Mouse (Mus musculus): ENCODE measurements at regions not wholly inside any gene's neighbourhood (a gene's known extent, or its start where the extent isn't known, plus 50 kb on each side); places are given as distances from the start of the nearest gene placed in this dataset.

DNA sequence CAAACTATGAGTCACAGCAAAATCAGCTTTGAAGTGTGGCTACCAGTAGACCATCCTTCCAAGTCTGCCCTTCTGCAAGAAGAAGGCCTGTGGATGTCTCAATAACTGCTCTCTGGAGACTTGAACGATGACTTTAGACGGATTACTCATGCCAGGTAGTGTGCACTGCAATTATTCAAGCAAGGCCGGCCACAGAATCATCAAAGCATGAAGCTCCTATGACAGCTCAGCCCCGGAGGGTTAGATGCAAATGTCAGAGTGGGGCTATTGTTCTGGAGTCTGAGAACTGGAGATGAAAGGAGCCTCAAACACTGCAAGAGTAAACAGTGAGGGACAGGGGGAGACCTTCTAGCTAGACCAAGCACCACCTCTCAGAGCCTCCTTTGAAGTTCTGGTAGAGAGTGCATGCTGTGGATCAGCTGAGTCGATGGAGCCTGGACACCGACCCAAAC, 173.8 kb upstream of the Dmrta1 start:
- DNase-seq (ENCODE audit: low spot score in 2 of 2): no peak

- DNase-seq (ENCODE audit: low spot score in 2 of 2): no peak
Observed at GRCm38 (mm10) chr4:89500232-89500631, 179.0 kb upstream of the Dmrta1 start.

- no peak for DNase-seq (ENCODE audit: low spot score in 2 of 2)
Observed at GRCm38 (mm10) chr4:89490947-89491346, 180.1 kb upstream of the Cdkn2b start.

DNA sequence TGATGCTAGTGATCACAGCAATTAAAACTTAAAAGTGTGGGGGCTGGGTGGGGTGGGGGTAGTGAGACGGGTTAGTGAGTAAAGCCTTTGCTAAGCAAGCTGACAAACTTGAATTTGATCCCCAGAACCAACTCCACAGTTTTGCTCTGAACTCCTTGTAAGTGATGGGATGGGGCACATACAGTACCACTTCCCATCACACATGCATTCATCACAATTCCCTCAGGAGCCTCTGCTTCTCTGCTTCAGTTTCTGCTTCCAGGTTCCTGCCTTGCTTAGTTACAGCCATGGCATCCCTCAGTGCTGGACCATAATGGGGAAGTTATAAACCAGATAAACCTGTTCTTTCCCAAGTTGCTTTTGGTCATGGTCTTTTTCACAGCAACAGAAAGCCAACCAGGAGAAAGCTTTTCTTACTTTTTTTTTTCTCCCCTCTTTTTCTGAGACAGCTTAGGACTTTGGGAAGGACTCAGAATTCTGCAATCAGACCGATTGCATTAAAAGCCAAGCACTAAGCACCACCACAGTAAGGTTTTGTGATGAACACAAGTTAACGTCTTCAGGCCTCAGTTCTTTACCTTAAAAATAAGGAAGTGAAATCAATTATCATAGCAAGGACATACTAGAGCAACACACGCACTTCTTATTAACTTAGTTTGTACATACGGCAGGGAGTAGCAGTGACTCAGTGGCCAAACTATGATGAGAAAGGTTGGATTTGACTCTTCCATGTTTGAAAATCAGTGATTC, 176.8 kb upstream of the Cdkn2b start:
- no peak for DNase-seq (ENCODE audit: low spot score in 2 of 2)

DNA sequence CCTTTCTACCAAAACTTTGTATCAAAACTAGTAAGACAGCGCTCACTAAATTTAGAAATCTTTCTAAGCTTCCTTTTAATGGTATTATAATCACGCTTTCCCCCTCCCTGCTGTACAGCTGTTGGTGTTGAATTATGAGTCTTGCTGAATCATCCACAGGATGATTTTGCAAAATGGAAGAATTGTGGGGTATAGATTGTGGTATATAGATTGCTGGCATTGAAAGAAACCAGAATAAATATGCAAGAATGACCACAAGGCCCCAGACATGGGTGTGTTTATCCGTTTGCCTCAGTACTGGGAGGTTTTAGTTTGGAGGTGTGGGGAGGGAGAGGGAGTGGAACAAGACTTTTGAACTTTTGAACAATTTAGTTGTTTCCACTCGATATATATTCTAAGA, 176.1 kb upstream of the Cdkn2b start:
- DNase-seq (ENCODE audit: low spot score in 2 of 2): no peak

DNA sequence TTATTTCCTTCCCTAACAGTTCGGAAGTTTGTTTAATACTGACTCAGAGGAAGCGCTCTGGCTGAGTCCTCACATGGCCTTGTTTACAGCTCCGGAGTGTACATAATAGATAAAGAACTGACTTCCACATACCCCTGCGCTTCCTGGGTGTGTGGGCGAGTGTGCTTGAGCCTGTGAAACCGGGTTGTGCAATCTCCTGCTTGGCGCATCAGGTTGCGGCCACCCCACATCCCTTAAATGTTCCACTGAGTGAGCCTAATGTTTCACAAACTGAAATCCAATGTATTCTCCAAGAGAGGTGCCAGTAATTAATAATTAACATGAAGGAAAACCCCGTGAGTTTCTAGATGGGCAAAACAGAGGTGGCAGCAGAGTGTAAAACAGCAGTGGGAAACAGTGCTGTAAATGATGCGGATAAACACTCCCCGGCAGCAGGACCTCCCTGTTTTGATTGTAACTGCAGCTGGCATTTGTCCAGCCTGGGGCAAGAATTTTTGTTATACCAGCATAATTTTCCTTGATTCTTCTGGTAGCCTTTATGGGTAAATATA, 175.2 kb upstream of the Cdkn2b start:
- DNase-seq (ENCODE audit: low spot score in 2 of 2): peak in 1 of 2 experiments; percentile 21

- no peak for DNase-seq (ENCODE audit: low spot score in 2 of 2)
Observed at GRCm38 (mm10) chr4:89478646-89479237, 167.9 kb upstream of the Cdkn2b start.

DNA sequence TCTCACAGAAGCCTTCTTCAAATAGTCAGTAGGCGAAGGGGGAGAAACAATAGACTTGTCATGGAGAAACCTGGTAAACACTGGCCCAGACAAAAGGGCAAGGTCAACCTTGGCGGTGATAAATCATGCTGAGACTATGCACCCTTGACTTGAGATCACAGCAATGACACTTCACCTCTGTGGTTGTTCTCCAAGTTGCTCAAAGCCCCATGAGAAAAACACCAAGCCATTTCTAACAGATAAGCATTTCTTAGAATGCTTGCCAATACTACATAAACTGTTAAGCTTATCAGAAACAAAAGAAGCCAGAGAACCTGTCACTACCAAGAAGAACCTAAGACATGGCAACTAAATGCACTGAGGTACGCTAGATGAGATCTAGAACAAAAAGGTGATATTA, 165.0 kb upstream of the Cdkn2b start:
- DNase-seq (ENCODE audit: low spot score in 2 of 2): no peak

DNA sequence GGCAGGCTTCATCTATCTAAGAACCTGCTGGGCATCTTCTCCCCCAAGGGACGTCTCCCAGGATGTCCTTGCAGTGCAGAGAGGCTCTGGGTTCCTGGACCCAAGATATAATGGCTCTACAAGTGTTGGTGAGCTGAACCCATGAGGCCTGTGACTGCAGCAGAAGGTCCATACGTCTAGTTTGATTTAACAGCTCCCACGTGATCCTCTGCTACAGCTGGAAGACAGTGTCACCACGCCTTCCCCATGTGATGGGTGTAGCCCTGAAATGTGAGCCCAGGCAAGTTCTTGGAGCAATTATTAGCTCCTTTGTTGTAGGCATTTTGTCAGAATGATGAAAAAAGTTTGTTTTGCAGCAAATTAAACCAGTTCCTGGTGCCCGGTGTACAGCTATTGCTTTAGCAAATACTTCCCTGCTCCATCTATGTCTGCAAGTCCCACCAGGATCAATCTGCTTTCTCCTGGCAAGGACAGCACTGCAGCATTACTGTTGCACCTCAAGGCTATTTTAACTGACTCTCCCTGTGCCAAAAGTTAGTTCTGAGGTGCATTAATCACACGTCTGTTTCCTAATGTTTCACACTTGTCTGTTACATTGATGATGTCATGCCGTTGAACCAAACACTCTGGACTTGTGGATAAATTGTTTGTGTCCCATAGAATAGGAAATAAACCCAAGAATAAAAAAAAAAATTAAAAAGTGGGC, 164.2 kb upstream of the Cdkn2b start:
- no peak for DNase-seq (ENCODE audit: low spot score in 2 of 2)

DNA sequence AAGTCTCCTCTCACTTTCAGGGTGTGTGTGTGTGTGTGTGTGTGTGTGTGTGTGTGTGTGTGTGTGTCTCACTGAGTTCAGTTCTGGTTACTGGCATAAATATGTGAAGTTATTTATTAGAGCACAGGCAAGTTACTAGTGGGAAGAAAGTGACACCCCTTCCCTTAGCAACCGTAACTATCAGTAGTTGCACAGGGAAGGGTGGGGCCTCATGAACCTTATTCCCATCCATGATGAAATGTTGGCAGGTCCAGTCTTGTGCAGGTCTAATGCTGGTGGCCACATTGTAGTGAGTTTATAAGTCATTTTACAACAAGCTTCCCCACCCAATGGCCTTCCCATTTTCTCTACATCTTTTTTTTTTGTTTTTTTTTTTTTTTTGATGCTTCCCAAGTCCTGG, 160.6 kb upstream of the Cdkn2b start:
- no peak for DNase-seq (ENCODE audit: low spot score in 2 of 2)

DNA sequence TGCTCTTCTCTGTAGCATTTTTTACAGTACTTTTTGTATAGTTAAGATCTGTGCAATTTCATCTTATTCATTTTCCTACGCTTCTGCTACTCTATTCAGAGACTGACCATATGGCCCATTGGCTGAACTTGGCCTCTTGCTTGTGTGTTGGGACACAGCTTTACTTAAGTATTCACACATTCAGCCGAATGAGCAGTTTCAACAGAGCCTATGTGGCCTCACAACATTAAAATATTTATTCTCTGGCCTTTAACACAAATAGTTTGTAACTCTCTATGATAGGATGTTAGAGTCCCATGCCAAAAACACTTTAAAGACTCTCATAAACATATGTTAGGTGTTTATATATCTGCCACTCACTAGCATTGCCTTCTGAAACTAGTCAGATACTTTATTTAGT, 159.9 kb upstream of the Cdkn2b start:
- DNase-seq (ENCODE audit: low spot score in 2 of 2): no peak

DNA sequence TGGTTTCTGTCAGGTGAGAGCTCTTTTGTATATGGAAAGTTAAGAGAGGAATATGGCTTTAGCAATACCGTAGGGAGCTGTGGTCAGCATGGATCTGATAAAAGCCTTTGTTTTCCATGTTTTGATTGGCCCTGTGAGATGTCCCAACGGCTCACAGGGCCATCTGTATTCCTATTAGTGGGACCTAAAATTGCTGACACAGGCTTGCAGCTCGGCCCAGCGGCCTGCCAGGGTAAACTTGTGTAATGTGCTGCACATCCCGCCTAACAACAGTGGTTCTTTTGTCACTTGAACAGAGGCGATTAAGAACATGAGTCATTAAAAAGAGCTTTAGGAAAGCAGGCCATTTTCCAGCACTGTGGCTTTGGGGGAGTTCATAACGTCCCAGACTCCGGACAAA, 159.0 kb upstream of the Cdkn2b start:
- DNase-seq (ENCODE audit: low spot score in 2 of 2): peak in 1 of 2 experiments; percentile 9

DNA sequence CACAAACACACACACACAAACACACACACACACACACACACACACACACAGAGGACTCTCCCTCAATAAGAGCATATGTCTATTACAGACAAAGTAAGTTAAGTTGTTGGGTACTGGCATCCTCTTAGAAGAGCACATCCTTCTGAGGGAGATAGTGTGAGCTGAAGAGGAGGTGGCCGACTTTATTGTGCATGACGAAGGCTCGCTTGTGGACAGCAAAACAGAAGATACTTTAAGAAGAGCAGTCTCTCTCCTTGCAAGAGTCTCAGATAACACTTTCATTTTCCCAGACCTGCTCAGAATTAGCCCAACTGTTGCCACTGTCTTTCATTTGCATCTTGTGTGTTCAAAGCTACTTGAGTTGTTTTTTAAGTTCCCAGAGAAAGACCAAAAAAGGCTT, 158.6 kb upstream of the Cdkn2b start:
- DNase-seq (ENCODE audit: low spot score in 2 of 2): no peak

DNA sequence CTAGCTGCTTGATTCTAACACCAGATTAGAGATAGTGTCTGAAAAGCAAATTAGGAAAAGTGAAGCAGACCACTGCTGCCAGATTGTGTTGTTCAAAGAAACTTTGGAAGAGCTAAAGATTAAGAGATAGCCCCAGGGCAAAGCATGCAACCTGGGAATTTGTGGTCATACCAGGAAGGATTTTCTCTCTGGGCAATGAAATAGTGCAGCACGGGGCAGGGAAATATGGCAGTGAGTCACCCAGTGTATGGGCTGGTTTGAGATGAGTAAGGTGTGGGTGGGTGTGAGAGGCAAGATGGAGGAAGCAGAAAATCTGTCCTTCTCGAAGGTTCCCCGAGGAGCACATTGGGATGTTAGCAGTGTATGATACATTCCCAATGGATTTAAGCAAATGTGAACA, 155.9 kb upstream of the Cdkn2b start:
- DNase-seq (ENCODE audit: low spot score in 2 of 2): no peak

DNA sequence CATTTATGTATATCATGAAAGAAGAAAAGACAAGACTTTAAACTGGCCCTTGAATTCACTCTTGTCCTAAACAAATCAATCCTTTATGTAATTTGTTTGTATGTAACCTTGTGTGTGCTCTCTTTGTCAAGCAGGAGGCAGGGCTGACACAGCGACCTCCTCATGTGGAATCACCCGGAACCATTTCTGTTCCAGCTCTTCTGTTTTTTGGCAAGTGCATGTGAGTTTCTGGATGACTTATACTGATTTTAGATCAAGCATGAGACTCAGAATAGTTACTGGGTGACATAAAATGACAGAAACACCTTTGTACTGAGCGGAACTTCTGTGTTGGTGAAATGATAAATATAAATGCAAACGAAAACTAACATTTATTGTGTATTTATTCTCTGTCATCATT, 152.3 kb upstream of the Cdkn2b start:
- DNase-seq (ENCODE audit: low spot score in 2 of 2): no peak

GRCm38 (mm10) chr4:89460170-89460762, 149.4 kb upstream of the Cdkn2b start:
- no peak for DNase-seq (ENCODE audit: low spot score in 2 of 2)

DNA sequence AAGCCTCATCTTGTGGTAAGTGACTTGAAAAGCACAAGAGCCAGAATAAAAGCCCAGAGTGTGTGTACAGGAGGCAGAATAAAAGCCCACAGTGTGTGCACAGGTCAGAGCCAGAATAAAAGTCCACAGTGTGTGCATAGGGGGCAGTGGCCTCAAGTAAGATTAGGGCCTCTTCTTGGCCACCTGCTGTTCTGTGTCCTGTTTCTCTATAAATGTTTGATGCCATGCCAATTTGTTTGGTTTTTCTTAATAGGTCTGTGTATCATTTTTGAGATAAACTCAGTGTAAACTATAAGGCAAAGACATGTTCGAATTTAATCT, 148.5 kb upstream of the Cdkn2b start:
- no peak for DNase-seq (ENCODE audit: low spot score in 2 of 2)

DNA sequence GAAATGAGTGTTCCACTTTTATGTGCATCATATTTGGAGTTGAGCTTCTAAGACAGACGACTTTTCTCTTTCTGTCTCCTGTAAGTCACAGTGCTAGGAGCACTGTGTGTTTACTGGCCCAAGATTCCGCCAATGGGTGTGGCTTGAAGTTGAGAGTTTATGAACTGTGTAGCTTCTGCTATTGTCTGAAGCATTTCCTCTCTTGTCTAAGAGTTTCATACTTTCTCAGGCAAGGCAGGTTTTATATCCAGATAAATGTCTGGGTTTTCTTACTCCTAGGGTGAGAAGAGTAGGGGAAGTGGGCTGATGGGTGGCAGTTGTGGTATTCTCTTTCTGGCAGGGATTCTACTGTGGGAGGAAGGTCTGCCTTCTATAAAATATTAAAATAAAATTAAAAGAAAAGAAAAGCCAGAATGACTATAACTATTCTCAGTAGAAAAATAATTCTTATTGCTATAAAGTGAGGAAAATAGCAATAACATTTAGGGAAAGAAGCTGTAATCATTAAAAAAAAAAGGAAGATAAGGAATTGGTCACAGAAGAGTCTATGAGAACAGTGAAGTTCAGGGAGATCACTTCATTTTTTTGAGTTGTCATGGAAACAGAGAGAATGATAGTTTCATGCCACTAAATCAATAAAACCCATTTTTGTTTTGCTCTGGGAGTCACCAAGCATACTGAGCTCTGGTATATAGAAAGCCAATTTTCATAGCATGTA, 147.9 kb upstream of the Cdkn2b start:
- DNase-seq (ENCODE audit: low spot score in 2 of 2): no peak

- no peak for DNase-seq (ENCODE audit: low spot score in 2 of 2)
Observed at GRCm38 (mm10) chr4:89457861-89458260, 147.0 kb upstream of the Cdkn2b start.

DNA sequence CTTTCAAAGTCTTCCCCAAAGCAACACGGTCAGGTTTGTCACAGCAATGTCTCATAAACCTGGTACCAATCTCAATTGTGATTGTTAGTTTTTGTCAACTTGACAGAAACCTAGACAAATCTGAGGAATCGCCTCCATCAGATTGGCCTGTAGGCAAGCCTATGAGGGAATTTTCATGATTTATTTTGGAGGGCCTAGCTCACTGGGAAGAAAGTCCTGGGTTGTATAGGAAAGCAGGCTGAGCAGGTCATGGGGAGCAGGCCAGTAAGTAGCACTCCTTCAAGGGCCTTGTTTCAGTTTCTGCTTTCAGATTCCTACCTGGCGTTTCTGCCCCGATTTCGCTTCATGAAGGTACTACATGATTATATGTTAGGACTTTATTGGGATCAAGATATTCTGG, 144.1 kb upstream of the Cdkn2b start:
- DNase-seq (ENCODE audit: low spot score in 2 of 2): no peak

- DNase-seq (ENCODE audit: low spot score in 2 of 2): no peak
Observed at GRCm38 (mm10) chr4:89453051-89453450, 142.2 kb upstream of the Cdkn2b start.

DNA sequence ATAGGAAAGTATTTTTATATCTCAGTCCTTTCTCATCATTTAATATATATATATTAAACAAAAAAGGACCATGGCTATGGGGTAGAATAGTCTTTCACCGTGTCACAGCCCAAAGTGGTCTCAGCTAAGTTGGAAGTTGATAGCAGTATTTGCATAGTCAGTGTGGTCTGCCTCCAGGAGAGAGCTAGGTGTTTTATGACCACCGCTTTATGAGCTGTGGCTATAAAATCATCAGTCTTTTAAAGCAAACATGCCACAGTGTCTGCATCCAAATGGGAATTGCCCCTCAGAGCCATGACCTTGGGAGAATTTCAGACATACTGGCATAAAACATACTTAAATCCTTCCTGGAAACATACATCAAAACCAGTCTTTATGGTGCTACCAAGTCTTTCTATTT, 140.9 kb upstream of the Cdkn2b start:
- no peak for DNase-seq (ENCODE audit: low spot score in 2 of 2)
